Mouse (Mus musculus): Measurements from ENCODE around the gene Clspn. TPM values are rescaled to one million over a fixed set of nuclear protein-coding genes. Genes with fewer than 3 reads are reported as not detected.
"Not testable (repeated sequence)": the region's sequence is repeated elsewhere in the genome, so short reads cannot be mapped to it uniquely, and the experiment has no call there.

The Clspn gene
- polyA plus RNA-seq (2017; shearing (Covaris generic)), result 10 to 100 TPM in 1 of 3 experiments, 1 to 10 TPM in 2; 2.4 to 30.1 (median 2.6) TPM

GRCm38 (mm10) chr4:126556809-126557711, at the start of gene Clspn:
TSS of gene Clspn (plus strand) at chr4:126556935.
- ATAC-seq, result peak; percentile 99

- no peak for ATAC-seq
Observed at GRCm38 (mm10) chr4:126508110-126508899, 48.4 kb upstream of the Clspn start.

GRCm38 (mm10) chr4:126509072-126509471, 47.7 kb upstream of the Clspn start:
- ATAC-seq, result no peak

GRCm38 (mm10) chr4:126511013-126511412, 45.7 kb upstream of the Clspn start:
- ATAC-seq, result no peak

GRCm38 (mm10) chr4:126512308-126513066, 44.2 kb upstream of the Clspn start:
- no peak for ATAC-seq

GRCm38 (mm10) chr4:126526164-126526563, 30.6 kb upstream of the Clspn start:
- ATAC-seq, result no peak

GRCm38 (mm10) chr4:126526828-126527227, 29.9 kb upstream of the Clspn start:
- ATAC-seq, result no peak

- ATAC-seq, result no peak
Observed at GRCm38 (mm10) chr4:126532292-126532691, 24.4 kb upstream of the Clspn start.

GRCm38 (mm10) chr4:126532827-126533728, 23.7 kb upstream of the Clspn start, which contains the start of gene Ago4:
TSS of gene Ago4 (minus strand) at chr4:126533472.
- no peak for ATAC-seq

GRCm38 (mm10) chr4:126533729-126534070, 23.0 kb upstream of the Clspn start:
- ATAC-seq, result no peak

GRCm38 (mm10) chr4:126535631-126536030, 21.1 kb upstream of the Clspn start:
- not testable (repeated sequence) for ATAC-seq

GRCm38 (mm10) chr4:126536865-126537264, 19.9 kb upstream of the Clspn start:
- no peak for ATAC-seq

GRCm38 (mm10) chr4:126540487-126541071, 16.2 kb upstream of the Clspn start:
- ATAC-seq, result no peak

GRCm38 (mm10) chr4:126542838-126543237, 13.9 kb upstream of the Clspn start:
- no peak for ATAC-seq

GRCm38 (mm10) chr4:126545016-126545415, 11.7 kb upstream of the Clspn start:
- no peak for ATAC-seq

GRCm38 (mm10) chr4:126545703-126546102, 11.0 kb upstream of the Clspn start:
- ATAC-seq, result no peak

- ATAC-seq, result no peak
Observed at GRCm38 (mm10) chr4:126546183-126546582, 10.6 kb upstream of the Clspn start.

GRCm38 (mm10) chr4:126552136-126552535, 4.6 kb upstream of the Clspn start:
- ATAC-seq, result no peak

GRCm38 (mm10) chr4:126553105-126553504, 3.6 kb upstream of the Clspn start:
- ATAC-seq, result no peak

- ATAC-seq, result no peak
Observed at GRCm38 (mm10) chr4:126553685-126554084, 3.0 kb upstream of the Clspn start.

- no peak for ATAC-seq
Observed at GRCm38 (mm10) chr4:126554462-126554861, 2.3 kb upstream of the Clspn start.

All from inflammation-experienced regulatory T-cells, adult 6 months (primary cell).